ENCODE assay signal across 7 mouse cellular contexts in the genomic region with DNA sequence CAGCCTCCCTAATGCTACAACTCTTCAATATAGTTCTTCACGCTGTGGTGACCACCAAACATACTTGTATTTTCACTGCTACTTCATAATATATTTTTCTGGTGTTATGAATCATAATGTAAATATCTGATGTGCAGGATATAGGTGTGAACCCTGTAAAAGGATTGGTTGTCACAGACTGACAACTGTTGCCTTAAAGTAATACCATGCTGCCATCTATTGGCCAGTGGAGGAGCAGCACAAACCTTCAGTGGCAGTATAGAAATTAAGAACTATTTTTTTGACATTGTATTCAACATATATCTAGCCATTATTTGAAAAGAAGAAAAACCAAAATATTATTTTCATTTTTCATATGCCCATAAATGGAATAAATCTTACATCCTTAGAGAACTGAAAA. TPM values are rescaled to one million over a fixed set of nuclear protein-coding genes. Genes with fewer than 3 reads are reported as not detected.
DNase-seq lines count a peak whose midpoint lies in the region; ATAC-seq and TF ChIP-seq lines count a peak whose summit lies in the region.

No protein-coding gene starts in this region.

- H3K36me3 ChIP-seq in neural tube, embryonic 11.5 days (ENCODE audit: control insufficient read depth, insufficient read depth, low read length) = peaks cover 2% of the 10 kb centered on the region; the same call in 1 of the 2 replicates
- peaks cover 48% of the 10 kb centered on the region for H3K36me3 ChIP-seq in neural tube, embryonic 15.5 days
- peaks cover 19% of the 10 kb centered on the region for H3K36me3 ChIP-seq in liver, embryonic 14.5 days (replicated peaks; ENCODE audit: control insufficient read depth, insufficient read depth, low read depth)

- no peak overlapping the region for H3K27ac ChIP-seq in neural tube, embryonic 11.5 days (ENCODE audit: low read depth, low read length)
- no peak overlapping the region for H3K27ac ChIP-seq in neural tube, embryonic 15.5 days (replicated peaks)
- H3K27ac ChIP-seq in liver, embryonic 14.5 days = no peak overlapping the region

- peak; percentile 75 for TF ChIP-seq CTCF in liver, embryonic 14.5 days (IDR thresholded peaks at IDR 0.05; ENCODE audit: low read depth)

- no peak for ATAC-seq in neural tube, embryonic 11.5 days (ENCODE audit: insufficient read depth, low FRiP score, low TSS enrichment)
- ATAC-seq in neural tube, embryonic 15.5 days (ENCODE audit: low FRiP score) = no peak
- ATAC-seq in inflammation-experienced regulatory T-cells, adult 6 months = peak; percentile 81
- ATAC-seq in liver, embryonic 14.5 days (ENCODE audit: insufficient read depth) = no peak

- H3K27me3 ChIP-seq in neural tube, embryonic 11.5 days (ENCODE audit: control insufficient read depth, insufficient read depth, low read length) = no peaks in the 10 kb centered on the region
- H3K27me3 ChIP-seq in neural tube, embryonic 15.5 days (replicated peaks) = no peaks in the 10 kb centered on the region
- no peaks in the 10 kb centered on the region for H3K27me3 ChIP-seq in liver, embryonic 14.5 days (ENCODE audit: control insufficient read depth, insufficient read depth, low read length)

- 98% methylated on average over 1 of the region's 1 CpGs for WGBS in neural tube, embryonic 11.5 days
- 92% methylated on average over 1 of the region's 1 CpGs for WGBS in neural tube, embryonic 15.5 days
- WGBS in liver, embryonic 14.5 days (ENCODE audit: insufficient replicate concordance) = 77% methylated on average over 1 of the region's 1 CpGs

- H3K4me2 ChIP-seq in neural tube, embryonic 11.5 days (ENCODE audit: low read depth) = no peak overlapping the region
- no peak overlapping the region for H3K4me2 ChIP-seq in neural tube, embryonic 15.5 days
- no peak overlapping the region for H3K4me2 ChIP-seq in liver, embryonic 14.5 days (ENCODE audit: low read depth)

- H3K4me3 ChIP-seq in neural tube, embryonic 11.5 days (ENCODE audit: low read depth, low read length) = no peak overlapping the region
- H3K4me3 ChIP-seq in neural tube, embryonic 15.5 days (replicated peaks) = no peak overlapping the region
- no peak overlapping the region for H3K4me3 ChIP-seq in liver, embryonic 14.5 days (ENCODE audit: insufficient read depth in 1 of 2, low read depth in 2 of 2, low read length in 2 of 2)

- H3K9me3 ChIP-seq in neural tube, embryonic 11.5 days (ENCODE audit: control insufficient read depth, low read length) = no peaks in the 10 kb centered on the region
- no peaks in the 10 kb centered on the region for H3K9me3 ChIP-seq in neural tube, embryonic 15.5 days (replicated peaks)
- H3K9me3 ChIP-seq in liver, embryonic 14.5 days (ENCODE audit: control insufficient read depth, low read length) = no peaks in the 10 kb centered on the region

- TF ChIP-seq EP300 in liver, embryonic 14.5 days (IDR thresholded peaks at IDR 0.05; ENCODE audit: low read depth) = no peak

- H3K4me1 ChIP-seq in neural tube, embryonic 11.5 days (ENCODE audit: control insufficient read depth, insufficient read depth, low read length) = no peaks in the 10 kb centered on the region
- no peaks in the 10 kb centered on the region for H3K4me1 ChIP-seq in neural tube, embryonic 15.5 days
- H3K4me1 ChIP-seq in liver, embryonic 14.5 days (replicated peaks; ENCODE audit: control insufficient read depth in 2 of 2, insufficient read depth in 2 of 2, low read length in 1 of 2) = no peaks in the 10 kb centered on the region

- no peak overlapping the region for H3K9ac ChIP-seq in neural tube, embryonic 11.5 days (ENCODE audit: low read length)
- H3K9ac ChIP-seq in neural tube, embryonic 15.5 days (replicated peaks) = no peak overlapping the region
- H3K9ac ChIP-seq in liver, embryonic 14.5 days (replicated peaks) = no peak overlapping the region

- peak; percentile 52 for DNase-seq in neural tube, embryonic 11.5 days (ENCODE audit: low spot score)
- peak; percentile 54 for DNase-seq in R1 (ENCODE audit: low read depth, low spot score)
- DNase-seq in cerebellum, adult 9-11 months = peak; percentile 39
- peak; percentile 11 to 41 (median 35) for DNase-seq in liver, embryonic 14.5 days (ENCODE audit: low read depth in 3 of 3, low spot score in 3 of 3)
- DNase-seq in spleen, adult 12 weeks (ENCODE audit: low spot score) = peak; percentile 19

RNA-seq across cellular contexts. Expression of a gene that starts 40.5 kb away (rescaled TPM):
- polyA plus RNA-seq in neural tube, embryonic 11.5 days (2014; fragmentation: Nextera tagmentation; extraction: Ambion mirVana) = 4.5 and 4.6 TPM in 2 replicates
- polyA plus RNA-seq in neural tube, embryonic 15.5 days (2015; fragmentation: Nextera tagmentation; extraction: Ambion mirVana) = 3.1 and 3.5 TPM in 2 replicates
- 1 to 10 TPM; 4.5 to 8.9 (median 7.7) TPM for polyA plus RNA-seq in inflammation-experienced regulatory T-cells, adult 6 months (2017; shearing (Covaris generic))
- polyA plus RNA-seq in liver, embryonic 14.5 days (2012; rRNA removed) = 3.3 and 4.4 TPM in 2 replicates
- 1.8 and 2.0 TPM in 2 replicates for polyA plus RNA-seq in liver, embryonic 14.5 days (2014; fragmentation: Nextera tagmentation; extraction: Ambion mirVana)
